Mouse (Mus musculus): ENCODE results near the gene Slc29a1.
"Not testable (repeated sequence)": the region's sequence is repeated elsewhere in the genome, so short reads cannot be mapped to it uniquely, and the experiment has no call there.

Slc29a1 gene

GRCm38 (mm10) chr17:45599446-45600242 lies at the start of gene Slc29a1:
TSS of gene Slc29a1 (minus strand) at chr17:45599606.
- DNase-seq (ENCODE audit: low spot score in 2 of 2) = no peak

- DNase-seq (ENCODE audit: low spot score in 2 of 2) = no peak
Observed at GRCm38 (mm10) chr17:45644185-45644584, 44.8 kb upstream of the Slc29a1 start.

DNA sequence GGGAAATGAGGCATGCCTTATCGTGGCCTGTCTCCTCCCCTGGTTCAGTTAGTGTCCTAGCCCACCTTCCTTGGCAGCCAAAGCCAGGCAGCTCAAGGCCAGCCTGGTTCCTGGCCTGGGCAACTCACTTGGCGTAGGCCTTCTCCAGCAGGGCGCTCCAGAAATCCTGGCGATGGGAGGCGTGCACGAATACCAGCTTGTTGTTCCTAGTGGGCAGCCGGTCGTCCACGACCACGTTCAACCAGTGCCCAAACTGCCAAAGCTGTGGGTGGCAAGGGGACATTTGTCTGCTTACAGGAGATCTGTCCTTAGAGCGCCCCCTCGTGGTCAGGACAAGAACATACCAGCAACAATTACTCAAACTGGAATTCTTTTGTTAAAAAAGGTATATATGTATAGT lies 43.3 kb upstream of the Slc29a1 start:
- peak in 1 of 2 experiments; percentile 48 for DNase-seq (ENCODE audit: low spot score in 2 of 2)

DNA sequence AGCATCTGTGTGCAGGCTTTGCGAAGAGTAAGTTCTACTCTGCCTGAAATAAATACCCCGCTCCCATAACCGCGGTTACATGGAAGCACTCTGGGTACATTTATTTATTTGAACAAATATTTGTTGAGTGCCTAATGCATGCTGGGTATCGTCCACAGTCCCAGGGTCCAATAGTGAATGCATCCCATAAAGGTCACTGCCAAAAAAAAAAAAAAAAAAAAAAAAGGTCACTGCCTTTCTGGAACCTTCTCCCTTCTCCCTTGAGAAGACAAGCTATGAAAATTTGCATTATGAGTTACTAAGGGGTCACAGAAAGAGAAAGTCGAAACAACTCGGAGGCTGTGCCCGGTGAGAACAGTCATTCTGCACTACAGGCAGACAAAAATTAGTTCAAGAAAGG lies 42.6 kb upstream of the Slc29a1 start:
- no peak for DNase-seq (ENCODE audit: low spot score in 2 of 2)

- no peak for DNase-seq (ENCODE audit: low spot score in 2 of 2)
Observed at GRCm38 (mm10) chr17:45638596-45639295, 39.3 kb upstream of the Slc29a1 start.

GRCm38 (mm10) chr17:45634033-45634432 lies 34.6 kb upstream of the Slc29a1 start:
- DNase-seq (ENCODE audit: low spot score in 2 of 2) = no peak

DNA sequence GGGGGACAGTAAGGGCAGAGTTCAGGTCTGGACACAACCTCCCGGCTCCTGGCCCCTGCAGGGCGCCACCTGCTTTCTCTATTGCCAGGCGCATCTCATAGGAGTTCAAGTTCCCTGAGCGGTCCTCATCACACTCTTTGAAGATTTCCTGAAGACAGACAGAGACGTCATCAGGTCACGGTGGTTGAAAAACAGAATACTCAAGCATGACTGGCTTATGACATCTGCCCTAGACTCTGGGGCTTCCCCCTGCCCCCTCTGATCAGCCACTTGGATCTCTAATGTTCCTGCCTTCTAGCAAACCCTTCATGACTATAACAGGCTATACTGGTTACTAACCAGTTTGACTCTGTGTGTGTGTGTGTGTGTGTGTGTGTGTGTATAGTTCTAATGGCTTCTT lies 32.5 kb upstream of the Slc29a1 start:
- no peak for DNase-seq (ENCODE audit: low spot score in 2 of 2)

DNA sequence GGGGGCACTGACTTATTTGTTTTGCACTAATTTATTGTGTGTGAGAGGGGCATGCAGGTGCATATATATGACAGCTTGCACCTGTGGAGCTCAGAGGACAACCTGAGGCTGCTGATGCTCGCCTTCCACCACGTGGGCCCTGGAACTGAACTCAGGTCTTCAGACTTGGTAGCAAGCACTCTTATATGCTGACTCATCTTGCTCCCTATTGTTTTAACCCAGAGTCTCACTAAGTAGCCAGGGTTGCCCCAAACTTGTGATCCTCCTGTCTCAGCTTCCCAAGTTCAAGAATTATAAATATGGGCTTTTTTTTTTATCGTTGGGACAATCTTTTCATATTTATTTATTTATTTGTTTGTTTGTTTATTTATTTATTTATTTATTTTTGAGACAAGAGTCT lies 31.6 kb upstream of the Slc29a1 start:
- DNase-seq (ENCODE audit: low spot score in 2 of 2) = no peak

DNA sequence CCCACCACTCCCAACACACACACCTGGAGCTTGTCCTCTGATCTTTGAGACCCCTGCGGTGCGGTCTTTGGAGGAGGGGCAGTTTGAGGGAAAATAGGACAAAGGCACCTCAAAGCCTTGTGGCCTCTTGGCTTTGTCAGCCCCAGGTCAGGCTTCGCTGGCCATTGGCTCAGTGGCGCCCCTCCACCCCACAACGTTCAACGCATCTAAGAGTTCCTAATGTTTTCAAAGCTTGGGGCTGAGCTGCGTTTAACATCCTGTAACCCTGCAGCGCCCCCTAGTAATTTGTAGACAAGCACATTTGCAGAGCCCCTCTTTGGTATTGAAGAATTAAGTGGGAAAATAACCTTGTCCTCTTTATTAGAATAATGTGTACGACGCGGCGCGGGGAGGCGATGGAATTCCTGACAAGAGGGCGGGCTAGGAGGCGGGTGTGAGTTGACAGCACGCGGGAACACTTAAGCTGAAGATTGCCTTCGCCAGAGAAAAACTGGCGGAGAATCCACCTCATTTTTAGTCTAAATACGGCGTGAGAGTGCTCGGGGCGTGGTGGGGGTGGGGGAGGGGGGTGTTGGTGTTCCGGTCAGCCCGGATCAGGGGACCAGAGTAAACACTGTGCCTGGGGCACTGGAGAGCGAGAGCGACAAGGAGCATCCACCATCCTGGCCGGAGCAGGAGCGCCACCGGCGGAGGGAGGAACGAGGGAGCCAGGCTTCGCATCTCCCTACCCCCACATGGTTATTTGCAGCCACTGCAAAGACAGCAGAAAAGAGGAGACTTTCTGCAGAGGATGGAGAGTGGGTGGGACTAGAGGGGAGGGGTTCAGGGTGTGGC lies 30.7 kb upstream of the Slc29a1 start:
- peak; percentile 57 to 74 for DNase-seq (ENCODE audit: low spot score in 2 of 2)

DNA sequence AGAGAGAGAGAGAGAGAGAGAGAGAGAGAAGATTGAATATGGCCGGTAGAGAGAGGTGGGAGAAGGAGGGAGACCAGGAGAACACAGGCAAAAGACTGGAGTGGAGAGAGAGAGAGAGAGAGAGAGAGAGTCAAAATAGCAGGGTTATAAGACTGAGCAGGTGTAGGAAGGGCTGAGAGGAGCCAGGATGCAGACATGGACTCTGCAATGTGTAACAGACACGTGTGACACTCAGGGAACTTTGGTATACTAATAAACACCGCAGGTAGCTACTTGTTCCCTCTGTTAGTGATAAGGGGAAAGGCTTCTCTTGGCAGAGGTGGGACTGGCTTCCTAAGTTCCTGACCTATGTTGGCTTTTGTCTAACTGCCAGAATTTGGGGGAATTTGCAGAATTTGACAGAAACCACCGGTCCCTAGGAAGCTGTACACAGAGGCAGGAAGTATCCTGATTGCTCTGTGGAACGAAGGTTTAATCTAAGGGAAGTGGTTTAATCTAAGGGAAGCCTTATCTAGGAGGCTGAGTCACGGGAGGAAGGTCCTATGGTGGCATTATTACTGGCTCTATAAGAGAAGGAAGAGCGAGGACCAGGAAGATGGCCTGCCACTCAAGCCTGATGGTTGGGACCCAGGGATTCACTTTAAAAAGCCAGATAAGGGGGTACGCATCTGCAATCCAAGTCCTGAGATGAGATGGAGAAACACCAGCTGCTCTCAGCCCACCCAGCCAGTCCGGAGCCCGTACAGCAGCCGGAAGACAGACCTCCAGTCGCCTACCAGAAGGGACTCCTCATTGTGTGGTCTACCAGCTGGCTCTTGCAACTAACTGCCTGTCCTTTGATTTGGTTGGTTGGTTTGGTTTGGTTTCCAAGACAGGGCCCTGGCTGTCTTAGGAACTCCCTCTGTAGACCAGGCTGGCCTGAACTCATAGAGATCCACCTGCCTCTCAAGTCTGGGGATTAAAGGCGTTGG lies 29.8 kb upstream of the Slc29a1 start:
- no peak for DNase-seq (ENCODE audit: low spot score in 2 of 2)

DNA sequence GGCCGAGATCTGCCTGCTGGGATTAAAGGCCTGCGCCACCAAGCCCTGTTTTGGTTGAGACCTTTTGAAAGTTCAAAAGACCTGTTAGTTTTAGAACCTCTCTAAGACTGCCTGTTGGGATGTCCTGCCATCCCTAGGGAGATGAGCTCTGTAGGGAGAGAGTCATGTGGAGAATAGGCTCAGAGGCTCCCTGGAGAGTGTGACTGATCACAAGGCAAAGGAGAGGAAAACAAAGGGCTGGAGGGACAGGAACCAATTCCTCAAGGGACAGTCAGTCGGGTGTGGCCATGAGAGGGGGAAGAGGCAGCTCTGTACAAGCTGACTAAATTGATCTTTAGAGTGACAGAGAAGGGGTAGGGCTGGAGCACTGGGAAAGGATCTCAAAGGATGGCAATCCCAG lies 28.8 kb upstream of the Slc29a1 start:
- no peak for DNase-seq (ENCODE audit: low spot score in 2 of 2)

DNA sequence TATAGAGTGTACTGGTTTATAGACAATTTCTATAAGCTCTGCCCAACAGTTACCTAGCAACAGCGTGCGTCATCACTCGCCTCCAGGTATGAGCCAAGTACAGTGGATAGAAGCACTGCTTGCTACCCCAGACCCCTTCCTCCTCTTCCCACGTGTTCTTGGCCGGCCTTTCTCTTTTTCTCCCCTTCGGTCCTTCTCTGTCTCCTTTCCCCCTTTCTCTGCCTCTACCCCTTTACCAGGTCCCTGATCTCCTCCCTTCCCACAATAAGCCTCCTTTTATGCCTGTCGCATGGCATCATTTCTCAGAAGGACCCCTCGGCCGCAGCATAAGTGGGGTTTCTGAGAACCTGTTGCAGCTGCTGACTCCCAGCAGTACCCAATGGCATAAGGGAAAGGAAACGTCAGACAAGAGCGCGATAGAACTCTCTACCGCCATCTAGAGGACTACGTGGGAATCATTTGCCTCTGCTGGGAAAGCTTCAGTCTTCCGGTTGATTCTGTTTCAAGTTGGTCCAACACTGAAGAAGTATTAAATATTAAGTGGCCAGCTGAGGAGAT lies 27.2 kb upstream of the Slc29a1 start:
- peak; percentile 63 to 78 for DNase-seq (ENCODE audit: low spot score in 2 of 2)

GRCm38 (mm10) chr17:45623425-45623824 lies 24.0 kb upstream of the Slc29a1 start:
- DNase-seq (ENCODE audit: low spot score in 2 of 2) = not testable (repeated sequence)

DNA sequence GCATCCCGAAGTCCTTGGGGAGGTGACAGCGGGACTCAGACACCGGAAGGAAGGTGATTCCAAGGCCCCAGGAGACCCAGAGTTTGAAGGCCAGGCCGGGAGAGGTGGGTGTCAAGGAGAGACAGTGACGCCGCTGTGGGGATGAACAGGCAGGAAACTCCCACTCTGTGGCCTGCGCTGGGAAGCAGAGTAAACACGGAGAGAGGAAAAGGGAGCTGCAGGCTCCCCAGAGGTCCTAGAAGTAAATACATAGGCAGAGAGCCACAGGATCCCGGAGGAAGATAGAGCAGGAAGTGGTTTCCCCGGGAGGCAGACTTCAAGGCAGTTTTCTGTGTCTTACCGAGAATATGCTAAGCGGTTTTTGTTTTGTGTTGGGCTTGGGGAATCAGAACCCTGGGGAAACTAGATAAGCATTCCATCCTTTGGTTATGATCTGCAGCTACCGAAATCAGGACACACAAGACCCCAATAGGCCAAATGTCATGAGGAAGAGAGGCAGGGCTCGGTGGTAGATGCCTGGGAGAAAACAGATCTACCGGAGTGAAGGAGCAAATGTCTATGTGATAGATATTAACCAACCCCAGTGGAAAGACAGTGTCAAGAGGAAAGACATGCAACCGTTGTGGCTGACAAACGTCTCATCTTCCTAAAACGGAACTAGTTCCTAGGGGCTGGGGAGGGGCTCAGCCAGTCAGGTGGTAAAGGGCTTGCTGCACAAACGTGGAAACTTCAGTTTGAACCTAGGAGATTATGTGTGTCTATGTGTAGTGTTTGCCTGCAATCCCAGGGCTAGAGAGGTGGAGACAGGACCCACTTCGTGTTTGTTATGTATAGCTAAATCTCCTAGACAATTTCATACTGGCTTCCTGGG lies 20.2 kb upstream of the Slc29a1 start:
- peak in 1 of 2 experiments; percentile 58 for DNase-seq (ENCODE audit: low spot score in 2 of 2)

DNA sequence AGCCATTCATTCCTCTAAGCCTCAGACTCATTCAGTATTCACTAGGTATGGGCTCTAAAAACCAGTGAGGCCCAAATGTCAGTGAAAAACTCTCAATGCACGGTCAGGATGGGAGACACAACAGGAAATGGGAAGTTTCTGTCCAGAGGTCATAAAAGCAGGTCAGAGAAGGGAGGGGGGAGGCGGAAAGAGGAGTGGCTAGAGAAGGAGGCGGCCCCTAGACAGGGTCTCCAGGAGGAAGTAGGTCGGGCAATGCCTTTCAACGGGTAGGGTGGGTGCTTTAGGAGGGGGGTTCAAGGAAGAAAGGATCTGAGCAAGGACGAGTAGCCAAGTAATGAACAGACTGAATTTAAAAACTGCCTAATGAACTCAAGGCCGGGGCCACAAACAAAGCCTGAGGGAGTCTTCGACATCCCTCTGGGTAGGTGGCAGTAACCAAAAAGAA lies 19.6 kb upstream of the Slc29a1 start:
- peak; percentile 70 to 77 for DNase-seq (ENCODE audit: low spot score in 2 of 2)

DNA sequence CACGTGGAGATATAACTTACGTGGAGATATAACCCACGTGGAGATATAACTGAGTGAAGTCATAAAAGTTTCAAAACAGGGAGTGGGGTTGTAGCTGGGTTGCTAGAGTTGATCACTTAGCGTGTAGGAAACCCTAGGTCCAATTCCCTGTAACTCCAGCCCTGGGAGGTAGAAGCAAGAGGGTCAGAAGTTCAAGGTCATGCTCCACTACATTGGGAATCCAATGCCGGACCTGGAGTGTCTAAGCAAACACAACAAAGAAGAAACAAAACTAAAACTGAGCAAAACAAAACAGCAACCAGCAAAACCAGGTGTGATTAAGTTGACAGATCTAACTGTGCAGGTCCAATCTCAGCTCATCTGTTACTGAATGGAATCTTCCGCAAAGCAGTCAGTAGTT lies 18.2 kb upstream of the Slc29a1 start:
- DNase-seq (ENCODE audit: low spot score in 2 of 2) = no peak

DNA sequence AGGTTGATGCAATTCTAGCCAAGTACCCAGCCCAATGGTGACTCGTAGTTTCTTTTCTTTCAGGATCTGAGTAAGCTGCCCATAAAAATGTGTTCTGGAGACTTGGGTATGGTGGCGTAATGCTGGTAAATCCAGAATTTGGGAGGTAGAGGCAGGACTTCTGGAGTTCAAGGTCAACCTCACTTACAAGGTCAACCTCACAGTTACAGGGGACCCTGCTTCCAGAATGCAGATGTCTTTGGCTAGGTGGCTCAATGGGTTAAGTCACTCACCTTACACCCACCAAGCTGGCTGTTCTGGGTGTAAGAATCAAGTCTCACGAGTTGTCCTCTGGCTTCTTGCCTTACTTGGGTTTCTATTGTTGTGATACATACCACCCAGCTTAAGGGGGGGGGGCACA lies 17.3 kb upstream of the Slc29a1 start:
- no peak for DNase-seq (ENCODE audit: low spot score in 2 of 2)

DNA sequence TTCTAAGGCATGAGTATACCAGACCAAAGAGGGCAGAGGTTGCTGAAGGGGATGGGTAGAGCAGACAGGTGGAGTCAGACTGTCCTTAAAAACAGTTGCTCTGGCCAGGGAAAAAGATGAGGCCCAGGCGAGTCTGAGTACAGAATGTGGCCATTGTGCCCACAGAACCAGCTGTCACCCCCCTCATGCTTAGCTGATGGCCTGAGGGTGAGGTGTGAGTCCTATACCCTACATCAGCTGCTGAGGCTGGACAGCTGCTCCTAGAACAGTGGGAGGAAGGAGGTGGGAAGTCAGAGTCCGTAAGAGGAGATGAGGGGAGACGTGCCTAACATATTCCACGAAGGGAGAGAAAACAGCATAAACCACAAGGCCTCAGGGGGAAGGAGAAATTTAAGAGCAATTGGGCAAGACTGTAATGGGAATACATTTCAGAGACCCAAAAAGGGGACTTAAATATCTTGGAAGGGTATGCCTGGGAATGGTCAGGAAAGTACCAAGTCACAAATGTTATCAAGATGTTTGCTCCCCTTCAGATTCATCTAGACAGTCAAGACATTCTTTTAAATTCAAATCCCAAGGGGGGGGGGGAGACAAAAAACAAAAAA lies 16.7 kb upstream of the Slc29a1 start:
- no peak for DNase-seq (ENCODE audit: low spot score in 2 of 2)

GRCm38 (mm10) chr17:45612921-45613320 lies 13.5 kb upstream of the Slc29a1 start:
- no peak for DNase-seq (ENCODE audit: low spot score in 2 of 2)

Measured in heart, adult 9 months (tissue).